Mouse (Mus musculus): Measurements from ENCODE around the gene Vamp2. TPM values are rescaled to one million over a fixed set of nuclear protein-coding genes. Genes with fewer than 3 reads are reported as not detected.

Vamp2 gene
- polyA plus RNA-seq, 1 experiment from 2014 or later = 95.9 TPM

DNA sequence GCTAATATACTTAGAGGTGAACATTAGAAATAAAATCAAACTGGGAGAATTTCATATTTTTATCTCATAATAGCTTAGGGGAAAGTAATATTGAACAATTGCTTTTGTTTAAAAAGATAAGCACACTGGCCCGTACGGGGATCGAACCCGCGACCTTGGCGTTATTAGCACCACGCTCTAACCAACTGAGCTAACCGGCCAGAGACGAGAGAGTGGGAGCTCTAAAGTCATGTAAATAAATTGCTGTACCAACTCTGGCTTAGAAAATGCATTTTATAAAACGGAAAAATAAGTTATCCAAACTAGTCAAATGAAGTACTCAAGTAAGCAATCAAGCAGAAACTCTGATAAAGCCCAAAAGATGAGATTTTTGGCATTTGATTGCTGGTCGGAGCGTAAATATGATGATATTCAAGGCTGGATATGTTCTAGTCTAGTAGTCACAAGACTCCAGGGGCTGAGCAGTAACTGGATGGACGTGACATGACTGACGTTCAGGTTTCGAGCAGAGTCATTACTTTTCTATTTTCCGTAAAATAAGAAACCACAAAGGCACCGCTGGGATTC lies 26.0 kb upstream of the Vamp2 start:
- Histone ChIP-seq H3K4me3 (ENCODE audit: low read depth, low read length) (peak overlapping the region; percentile 60), H3K9me3 (ENCODE audit: control insufficient read depth, low read length) (no peaks in the 10 kb centered on the region), H3K27ac (ENCODE audit: low read depth, low read length) (no peak overlapping the region), H3K27me3 (ENCODE audit: control insufficient read depth, insufficient read depth, low read length) (no peaks in the 10 kb centered on the region), H3K9ac (ENCODE audit: low read length) (no peak overlapping the region), H3K4me1 (replicated peaks; ENCODE audit: control insufficient read depth, insufficient read depth, low read length) (peaks cover 21% of the 10 kb centered on the region), H3K36me3 (ENCODE audit: control insufficient read depth, insufficient read depth, low read length) (no peaks in the 10 kb centered on the region), H3K4me2 (ENCODE audit: low read depth, low read length, severe bottlenecking) (peak overlapping the region; percentile 47; the same call in 1 of the 2 replicates)
- no peak for ATAC-seq (replicated peaks; ENCODE audit: low FRiP score)
- peak; percentile 85 for DNase-seq (ENCODE audit: low spot score)
- WGBS = 0% methylated on average over 17 of the region's 17 CpGs

DNA sequence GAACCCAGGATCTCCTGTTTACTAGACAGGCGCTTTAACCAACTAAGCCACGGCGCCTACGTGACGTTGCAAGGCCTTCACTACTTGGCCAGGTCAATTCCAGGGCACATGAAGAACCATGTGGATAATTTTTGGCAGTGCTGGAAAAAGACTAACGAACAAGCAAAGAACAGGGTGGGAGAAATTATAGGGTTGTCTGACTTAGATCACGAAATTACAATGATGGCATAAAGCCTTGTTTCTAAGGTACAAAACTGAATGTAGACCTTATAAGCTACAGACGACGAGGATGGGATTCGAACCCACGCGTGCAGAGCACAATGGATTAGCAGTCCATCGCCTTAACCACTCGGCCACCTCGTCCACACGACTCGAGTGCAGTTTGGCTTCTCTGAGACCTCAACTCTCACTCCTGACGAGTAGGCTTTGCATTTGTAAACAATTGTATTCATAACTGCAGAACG lies 25.5 kb upstream of the Vamp2 start:
- Histone ChIP-seq H3K27me3 (ENCODE audit: control insufficient read depth, insufficient read depth, low read length) (no peaks in the 10 kb centered on the region), H3K9ac (ENCODE audit: low read length) (peak overlapping the region; percentile 39; the same call in 1 of the 2 replicates), H3K4me2 (ENCODE audit: low read depth, low read length, severe bottlenecking) (peak overlapping the region; percentile 77), H3K36me3 (ENCODE audit: control insufficient read depth, insufficient read depth, low read length) (no peaks in the 10 kb centered on the region), H3K9me3 (ENCODE audit: control insufficient read depth, low read length) (no peaks in the 10 kb centered on the region), H3K4me3 (ENCODE audit: low read depth, low read length) (peak overlapping the region; percentile 60), H3K27ac (ENCODE audit: low read depth, low read length) (no peak overlapping the region), H3K4me1 (replicated peaks; ENCODE audit: control insufficient read depth, insufficient read depth, low read length) (peaks cover 21% of the 10 kb centered on the region)
- under 1% methylated on average over 19 of the region's 19 CpGs for WGBS
- DNase-seq (ENCODE audit: low spot score) (peak; percentile 96), ATAC-seq (replicated peaks; ENCODE audit: low FRiP score) (peak; percentile 57)

DNA sequence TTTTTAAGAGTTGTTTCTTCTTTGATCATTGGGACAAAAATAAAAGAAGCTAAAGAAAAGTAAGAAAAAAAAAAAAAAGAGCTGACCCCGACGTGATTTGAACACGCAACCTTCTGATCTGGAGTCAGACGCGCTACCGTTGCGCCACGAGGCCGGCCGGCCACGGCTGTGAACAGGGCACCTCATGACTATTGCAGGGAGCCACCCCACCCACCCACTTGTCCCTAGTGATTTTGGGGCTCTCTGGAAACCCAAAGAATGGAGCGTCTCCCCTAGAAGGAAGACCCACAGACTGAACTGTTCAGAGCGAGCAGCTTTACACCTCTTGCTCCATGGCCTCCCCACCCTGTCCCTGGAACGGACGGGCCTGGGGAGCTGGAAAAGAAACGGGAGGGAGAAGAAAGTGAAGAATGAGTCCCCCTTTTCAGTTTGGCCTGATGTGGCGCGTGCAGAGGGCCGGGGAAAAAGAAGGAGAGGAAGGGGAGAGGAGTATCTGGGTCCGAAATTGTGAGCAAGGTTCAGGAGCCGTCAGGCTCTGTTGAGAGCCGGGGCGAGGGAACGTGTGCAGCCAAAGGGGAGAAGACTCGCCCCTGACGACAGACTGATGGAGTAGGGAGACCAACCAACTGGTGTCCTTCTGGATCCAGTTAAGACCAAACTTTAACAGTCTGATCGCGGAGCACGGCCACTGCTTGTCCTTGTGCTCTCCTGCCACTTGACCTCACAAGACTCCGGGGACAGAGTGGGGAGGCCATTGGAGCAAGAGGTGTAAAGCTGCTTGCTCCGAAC lies 24.7 kb upstream of the Vamp2 start:
- peak; percentile 21; the same call in 1 of the 2 replicates for ATAC-seq (replicated peaks; ENCODE audit: low FRiP score)
- no peaks in the 10 kb centered on the region for H3K27me3 ChIP-seq (ENCODE audit: control insufficient read depth, insufficient read depth, low read length)
- peak overlapping the region; percentile 60 for H3K4me3 ChIP-seq (ENCODE audit: low read depth, low read length)
- H3K27ac ChIP-seq (ENCODE audit: low read depth, low read length) = peak overlapping the region; percentile 72
- H3K9ac ChIP-seq (ENCODE audit: low read length) = peak overlapping the region; percentile 70
- H3K36me3 ChIP-seq (ENCODE audit: control insufficient read depth, insufficient read depth, low read length) = no peaks in the 10 kb centered on the region
- peak overlapping the region; percentile 77 for H3K4me2 ChIP-seq (ENCODE audit: low read depth, low read length, severe bottlenecking)
- peaks cover 21% of the 10 kb centered on the region for H3K4me1 ChIP-seq (replicated peaks; ENCODE audit: control insufficient read depth, insufficient read depth, low read length)
- DNase-seq (ENCODE audit: low spot score) = peak; percentile 97
- WGBS = under 1% methylated on average over 31 of the region's 31 CpGs
- no peaks in the 10 kb centered on the region for H3K9me3 ChIP-seq (ENCODE audit: control insufficient read depth, low read length)

DNA sequence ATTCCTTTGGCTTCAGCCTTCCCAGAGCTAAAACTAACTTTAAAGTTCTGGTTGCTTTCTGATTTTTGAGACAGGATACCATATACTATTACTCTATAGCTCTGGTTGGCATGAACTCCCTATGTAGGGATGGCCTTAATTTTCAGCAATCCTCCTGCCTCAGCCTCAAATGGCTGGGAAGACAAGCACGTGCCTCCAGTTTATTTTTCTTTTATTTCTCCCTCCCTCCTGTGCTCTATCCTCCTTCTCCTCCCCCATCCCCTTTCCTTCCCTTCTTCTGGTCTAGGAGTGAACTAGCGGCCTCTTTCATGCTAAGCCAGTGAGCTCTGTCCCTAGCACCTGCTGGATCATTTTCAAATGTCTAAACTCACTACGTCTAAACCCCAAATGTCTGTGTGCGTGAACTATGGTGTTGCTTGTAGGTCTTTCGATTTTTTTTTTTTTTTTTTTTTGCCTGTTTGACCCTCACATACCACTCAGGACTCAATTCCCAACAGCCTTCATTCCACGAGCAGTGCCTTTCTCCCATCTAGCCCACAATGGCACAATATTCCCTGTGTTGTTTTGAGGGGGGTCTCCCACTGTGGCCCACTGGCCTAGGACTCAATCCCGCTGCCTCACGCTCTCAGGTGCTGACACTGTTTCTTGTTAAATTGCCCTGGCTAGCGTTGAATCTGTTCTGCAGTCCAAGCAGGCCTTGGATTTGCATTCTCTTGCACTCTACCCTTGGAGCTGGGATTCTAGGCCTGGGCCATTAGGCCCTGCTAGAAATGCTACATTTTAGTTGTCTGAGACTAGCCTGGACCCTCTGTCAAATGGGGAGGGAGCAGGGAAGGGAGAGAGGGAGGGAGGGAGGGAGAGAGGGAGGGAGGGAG lies 23.8 kb upstream of the Vamp2 start:
- Histone ChIP-seq H3K9ac (ENCODE audit: low read length) (peak overlapping the region; percentile 70), H3K36me3 (ENCODE audit: control insufficient read depth, insufficient read depth, low read length) (no peaks in the 10 kb centered on the region), H3K27me3 (ENCODE audit: control insufficient read depth, insufficient read depth, low read length) (no peaks in the 10 kb centered on the region), H3K4me3 (ENCODE audit: low read depth, low read length) (peak overlapping the region; percentile 60), H3K9me3 (ENCODE audit: control insufficient read depth, low read length) (no peaks in the 10 kb centered on the region), H3K27ac (ENCODE audit: low read depth, low read length) (peak overlapping the region; percentile 72), H3K4me2 (ENCODE audit: low read depth, low read length, severe bottlenecking) (peak overlapping the region; percentile 75), H3K4me1 (replicated peaks; ENCODE audit: control insufficient read depth, insufficient read depth, low read length) (peaks cover 21% of the 10 kb centered on the region)
- ATAC-seq (replicated peaks; ENCODE audit: low FRiP score) (no peak), DNase-seq (ENCODE audit: low spot score) (no peak)
- WGBS = 42% methylated on average over 9 of the region's 9 CpGs

DNA sequence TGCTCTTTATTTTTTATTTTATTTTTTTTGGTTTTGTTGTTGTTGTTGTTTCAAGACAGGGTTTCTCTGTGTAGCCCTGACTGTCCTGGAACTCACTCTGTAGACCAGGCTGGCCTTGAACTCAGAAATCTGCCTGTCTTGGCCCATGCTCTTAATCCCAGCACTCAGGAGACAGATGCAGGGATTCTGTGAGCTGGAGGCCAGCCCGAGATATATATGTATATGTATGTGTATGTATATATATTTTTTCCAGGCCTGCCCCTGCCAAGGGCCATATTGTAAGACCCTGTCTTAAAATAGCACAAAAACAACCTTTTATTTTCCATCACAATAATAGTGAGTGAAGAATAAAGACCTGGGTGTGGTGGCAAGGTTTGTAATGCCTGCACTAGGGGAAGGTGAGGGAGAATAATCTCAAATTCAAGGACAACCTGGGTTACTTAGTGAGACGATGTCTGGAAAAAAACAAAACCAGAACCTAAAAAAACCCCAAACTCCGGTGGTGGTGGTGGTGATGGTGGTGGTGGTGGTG lies 22.8 kb upstream of the Vamp2 start:
- WGBS = 47% methylated on average over 3 of the region's 3 CpGs
- DNase-seq (ENCODE audit: low spot score) = no peak
- H3K36me3 ChIP-seq (ENCODE audit: control insufficient read depth, insufficient read depth, low read length) = no peaks in the 10 kb centered on the region
- H3K9ac ChIP-seq (ENCODE audit: low read length) = no peak overlapping the region
- H3K4me2 ChIP-seq (ENCODE audit: low read depth, low read length, severe bottlenecking) = peak overlapping the region; percentile 74; the same call in 1 of the 2 replicates
- no peaks in the 10 kb centered on the region for H3K9me3 ChIP-seq (ENCODE audit: control insufficient read depth, low read length)
- H3K4me1 ChIP-seq (replicated peaks; ENCODE audit: control insufficient read depth, insufficient read depth, low read length) = peaks cover 19% of the 10 kb centered on the region
- no peaks in the 10 kb centered on the region for H3K27me3 ChIP-seq (ENCODE audit: control insufficient read depth, insufficient read depth, low read length)
- ATAC-seq (replicated peaks; ENCODE audit: low FRiP score) = no peak
- H3K27ac ChIP-seq (ENCODE audit: low read depth, low read length) = no peak overlapping the region
- H3K4me3 ChIP-seq (ENCODE audit: low read depth, low read length) = no peak overlapping the region

DNA sequence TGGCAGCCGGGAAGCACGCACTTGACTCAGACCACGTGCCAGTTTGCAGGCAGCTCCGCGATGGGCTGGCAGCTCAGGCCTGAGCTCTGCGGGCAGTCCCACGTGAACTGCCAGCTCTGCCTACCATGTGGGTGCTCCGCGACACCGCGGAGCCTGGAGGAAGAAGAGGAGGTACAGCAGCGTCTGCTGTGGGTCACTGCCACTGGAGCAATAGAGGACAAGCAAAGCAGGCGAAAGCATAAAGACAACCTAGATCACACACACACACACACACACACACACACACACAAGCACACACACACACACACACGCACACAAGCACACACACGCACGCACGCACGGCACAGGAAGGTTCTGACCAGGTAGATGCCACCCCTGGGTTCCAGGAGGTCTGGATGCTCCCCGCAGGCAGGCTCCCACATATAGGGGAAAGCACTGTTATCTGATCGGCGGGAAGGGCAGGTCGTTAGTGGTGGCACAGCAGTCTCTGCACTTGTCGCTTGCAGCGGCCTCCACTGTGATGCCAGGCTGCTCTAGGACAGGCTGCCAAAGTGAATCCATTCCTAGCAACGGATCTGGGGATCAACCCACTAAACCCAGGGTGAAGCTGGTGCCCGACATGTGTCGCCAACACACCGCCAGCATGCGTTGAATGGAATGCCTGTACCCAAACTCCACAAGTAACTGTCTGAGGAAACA lies 22.0 kb upstream of the Vamp2 start:
- Histone ChIP-seq H3K4me1 (replicated peaks; ENCODE audit: control insufficient read depth, insufficient read depth, low read length) (peaks cover 11% of the 10 kb centered on the region), H3K27ac (ENCODE audit: low read depth, low read length) (no peak overlapping the region), H3K36me3 (ENCODE audit: control insufficient read depth, insufficient read depth, low read length) (no peaks in the 10 kb centered on the region), H3K4me3 (ENCODE audit: low read depth, low read length) (peak overlapping the region; percentile 40), H3K27me3 (ENCODE audit: control insufficient read depth, insufficient read depth, low read length) (no peaks in the 10 kb centered on the region), H3K4me2 (ENCODE audit: low read depth, low read length, severe bottlenecking) (peak overlapping the region; percentile 74), H3K9me3 (ENCODE audit: control insufficient read depth, low read length) (no peaks in the 10 kb centered on the region), H3K9ac (ENCODE audit: low read length) (peak overlapping the region; percentile 56)
- ATAC-seq (replicated peaks; ENCODE audit: low FRiP score) (no peak), DNase-seq (ENCODE audit: low spot score) (peak; percentile 71)
- under 1% methylated on average over 29 of the region's 29 CpGs for WGBS

DNA sequence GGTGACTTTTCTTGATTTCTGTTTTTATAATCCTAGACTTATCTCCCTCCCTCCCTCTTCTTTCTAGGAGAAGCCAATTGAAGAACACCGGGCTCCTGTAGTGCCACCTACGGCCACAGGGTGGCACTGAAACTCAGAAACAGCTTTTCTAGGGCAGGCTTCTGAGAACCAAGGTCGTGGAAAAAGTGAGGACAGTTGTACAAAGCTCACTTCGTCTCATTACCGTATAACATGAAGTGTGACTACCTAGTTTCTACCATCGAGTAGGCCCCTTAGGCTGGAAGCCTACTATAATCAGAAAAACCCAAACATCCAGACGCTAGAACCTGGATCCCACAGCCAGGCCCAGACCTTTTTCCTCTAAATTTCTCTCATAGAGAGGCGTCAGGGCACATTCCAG lies 21.3 kb upstream of the Vamp2 start:
- H3K36me3 ChIP-seq (ENCODE audit: control insufficient read depth, insufficient read depth, low read length) = no peaks in the 10 kb centered on the region
- no peak overlapping the region for H3K27ac ChIP-seq (ENCODE audit: low read depth, low read length)
- H3K9me3 ChIP-seq (ENCODE audit: control insufficient read depth, low read length) = no peaks in the 10 kb centered on the region
- no peaks in the 10 kb centered on the region for H3K27me3 ChIP-seq (ENCODE audit: control insufficient read depth, insufficient read depth, low read length)
- 10% methylated on average over 8 of the region's 8 CpGs for WGBS
- H3K4me1 ChIP-seq (replicated peaks; ENCODE audit: control insufficient read depth, insufficient read depth, low read length) = peaks cover 8% of the 10 kb centered on the region; the same call in 1 of the 2 replicates
- peak overlapping the region; percentile 74 for H3K4me2 ChIP-seq (ENCODE audit: low read depth, low read length, severe bottlenecking)
- no peak for ATAC-seq (replicated peaks; ENCODE audit: low FRiP score)
- H3K9ac ChIP-seq (ENCODE audit: low read length) = peak overlapping the region; percentile 56; the same call in 1 of the 2 replicates
- DNase-seq (ENCODE audit: low spot score) = peak; percentile 91
- H3K4me3 ChIP-seq (ENCODE audit: low read depth, low read length) = peak overlapping the region; percentile 40
